Comparison of ENCODE assay signal across 8 mouse cellular contexts in the genomic region with DNA sequence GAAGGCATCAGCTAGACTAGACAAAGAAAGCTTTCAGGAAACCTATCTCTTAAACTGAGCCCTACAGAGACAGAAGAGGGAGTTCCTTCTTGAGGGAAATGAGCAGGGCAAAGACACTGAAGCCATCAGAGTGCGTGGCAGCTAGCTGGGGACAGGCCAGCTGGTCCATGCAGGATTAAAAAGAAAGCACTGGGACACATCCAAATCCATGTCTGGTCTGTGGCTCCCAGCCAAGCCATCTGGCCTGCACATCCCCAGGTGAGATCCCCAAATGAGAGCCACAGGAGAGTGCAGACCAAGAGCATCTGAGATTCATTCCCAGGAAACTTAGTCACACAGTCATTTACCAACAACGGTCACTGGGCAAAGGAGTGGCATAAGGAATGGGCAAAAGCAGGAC. TPM values are rescaled to one million over a fixed set of nuclear protein-coding genes. Genes with fewer than 3 reads are reported as not detected.
DNase-seq lines count a peak whose midpoint lies in the region.

No protein-coding gene starts in this region.

- DNase-seq in adrenal gland, postnatal 25 days, result peak; percentile 24
- no peak for DNase-seq in adrenal gland, postnatal 4 days (ENCODE audit: low spot score in 2 of 2)
- DNase-seq in layer of hippocampus, postnatal 10 days (ENCODE audit: low spot score in 2 of 2), result peak; percentile 21 to 34
- DNase-seq in layer of hippocampus, adult 9-11 months, result no peak
- DNase-seq in cerebellum, adult 11-12 months, result peak; percentile 94
- peak; percentile 61 for DNase-seq in kidney, postnatal 14 days
- no peak for DNase-seq in urinary bladder, postnatal 4 days (ENCODE audit: low spot score in 2 of 2)
- no peak for DNase-seq in ovary, postnatal 10 days (ENCODE audit: low spot score)

RNA-seq across cellular contexts. Expression of a gene that starts 38.2 kb away (rescaled TPM):
- 52.2 and 53.3 TPM in 2 replicates for total RNA-seq in adrenal gland, postnatal 25 days (2021)
- 10 to 100 TPM; 47.1 to 53.2 TPM for total RNA-seq in adrenal gland, postnatal 4 days (2021)
- total RNA-seq in layer of hippocampus, postnatal 10 days (2021), result 10 to 100 TPM; 77.4 to 83.5 TPM

Comparison
In these comparisons a context has a peak if more than half of its experiments do, and no peak if none do; other contexts are left out.
1. DNase-seq: peak in adrenal gland, postnatal 25 days (single experiment), layer of hippocampus, postnatal 10 days (2 of 2), cerebellum, adult 11-12 months (single experiment) and kidney, postnatal 14 days (single experiment); none in adrenal gland, postnatal 4 days (0 of 2), layer of hippocampus, adult 9-11 months (single experiment), urinary bladder, postnatal 4 days (0 of 2) and ovary, postnatal 10 days (single experiment).